Mouse (Mus musculus): ENCODE results near the gene Farsa.

DNA sequence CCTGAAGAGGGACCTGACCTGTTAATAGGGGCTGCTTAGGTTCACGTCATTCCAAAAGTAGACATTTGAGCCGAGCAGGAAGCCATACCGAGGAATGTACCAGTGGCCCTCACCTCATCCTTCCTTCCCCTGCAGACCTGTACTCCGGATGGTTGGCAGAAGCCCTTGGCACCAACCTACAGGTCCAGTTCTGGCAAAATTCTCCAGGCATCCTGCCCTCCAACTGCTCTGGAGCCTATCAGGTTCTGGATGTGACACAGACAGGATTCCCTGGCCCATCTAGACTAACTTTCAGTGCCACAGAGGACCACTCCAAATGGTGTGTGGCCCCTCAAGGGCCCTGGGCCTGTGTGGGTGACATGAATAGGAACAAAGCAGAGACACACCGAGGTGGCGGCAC lies 53.8 kb downstream of the Farsa start:
- TF ChIP-seq CTCF (IDR thresholded peaks at IDR 0.05; ENCODE audit: control insufficient read depth, insufficient read depth, insufficient replicate concordance, low read depth, low read length) (no peak), POLR2A (IDR thresholded peaks at IDR 0.05; ENCODE audit: control insufficient read depth, low read depth, low read length) (no peak)
